Mouse (Mus musculus) hindbrain, embryonic 14.5 days (tissue): ENCODE results near the gene Prr12. TPM values are rescaled to one million over a fixed set of nuclear protein-coding genes. Genes with fewer than 3 reads are reported as not detected.

ENCODE experiments used
- ATAC-seq: fragments of 200-750 bp; cut with Nextera tagmentation; 2 replicates; pipeline ENCODE4 v1.8.0; 2017; ENCODE audit warnings: moderate number of reproducible peaks, mild to moderate bottlenecking, moderate TSS enrichment, moderate library complexity; ENCODE audit not compliant: low FRiP score
- DNase-seq: peaks from one replicate; pipeline ENCODE4 v3.0.0-alpha.2; 2015; ENCODE audit warnings: low spot score
- H3K27ac ChIP-seq: fragments of 300-500 bp; sonication (generic); 2 replicates; pipeline ENCODE4 v1.5.1; 2014; ENCODE audit warnings: mild to moderate bottlenecking, moderate library complexity
- H3K27me3 ChIP-seq: fragments of 300-500 bp; sonication (generic); 2 replicates; pipeline ENCODE4 v1.6.1; 2014; ENCODE audit warnings: mild to moderate bottlenecking, low read length, mixed read lengths; ENCODE audit not compliant: control insufficient read depth, insufficient read depth
- H3K36me3 ChIP-seq: fragments of 300-500 bp; sonication (generic); replicated peaks from 2 replicates; pipeline ENCODE4 v1.6.1; 2014; ENCODE audit not compliant: control insufficient read depth, insufficient read depth
- H3K4me1 ChIP-seq: fragments of 300-500 bp; sonication (generic); replicated peaks from 2 replicates; pipeline ENCODE4 v1.6.1; 2014; ENCODE audit warnings: antibody characterized with exemption, low read length, mixed read lengths; ENCODE audit not compliant: control insufficient read depth, insufficient read depth
- H3K4me2 ChIP-seq: fragments of 300-500 bp; sonication (generic); replicated peaks from 2 replicates; pipeline ENCODE4 v1.6.1; 2014; ENCODE audit warnings: mild to moderate bottlenecking, moderate library complexity
- H3K4me3 ChIP-seq: fragments of 300-500 bp; sonication (generic); replicated peaks from 2 replicates; pipeline ENCODE4 v1.5.1; 2014; ENCODE audit warnings: mild to moderate bottlenecking, low read length
- H3K9ac ChIP-seq: fragments of 300-500 bp; sonication (generic); 2 replicates; pipeline ENCODE4 v1.6.1; 2014
- H3K9me3 ChIP-seq: fragments of 300-500 bp; sonication (generic); 2 replicates; pipeline ENCODE4 v1.6.1; 2016; ENCODE audit warnings: low read length; ENCODE audit not compliant: control insufficient read depth
- WGBS: fragments of 180-500 bp; shearing (Covaris S2); extraction: QIAGEN DNeasy Blood & Tissue Kit; methylation state at CpG from one replicate; pipeline ENCODE4 v1.1.7; 2014; 5-methylcytosine and 5-hydroxymethylcytosine counted together
- polyA plus RNA-seq: library from polyadenylated mRNA; unstranded; fragments of >200 nt; fragmentation: Nextera tagmentation; extraction: Ambion mirVana; gene quantifications from 2 replicates; pipeline ENCODE4 v1.2.1, GENCODE M21; 2014

The Prr12 gene
- polyA plus RNA-seq, 1 experiment from 2014 or later: 16.5 TPM

- WGBS: 69% methylated on average over 14 of the region's 14 CpGs
- Histone ChIP-seq H3K4me3 (no peak overlapping the region), H3K9ac (no peak overlapping the region), H3K27me3 (no peaks in the 10 kb centered on the region), H3K9me3 (no peaks in the 10 kb centered on the region), H3K27ac (no peak overlapping the region), H3K36me3 (no peaks in the 10 kb centered on the region), H3K4me1 (peaks cover 22% of the 10 kb centered on the region), H3K4me2 (no peak overlapping the region)
- ATAC-seq: no peak
- no peak for DNase-seq
Measured at GRCm38 (mm10) chr7:45056329-45056971, 3.8 kb upstream of the Prr12 start.

GRCm38 (mm10) chr7:45053931-45054510 is 1.3 kb upstream of the Prr12 start:
- Histone ChIP-seq H3K9ac (peak overlapping the region; percentile 91), H3K9me3 (no peaks in the 10 kb centered on the region), H3K4me1 (peaks cover 24% of the 10 kb centered on the region), H3K4me3 (peak overlapping the region; percentile 59), H3K36me3 (peaks cover 12% of the 10 kb centered on the region), H3K27me3 (no peaks in the 10 kb centered on the region), H3K27ac (peak overlapping the region; percentile 100), H3K4me2 (peak overlapping the region; percentile 99)
- under 1% methylated on average over 32 of the region's 33 CpGs for WGBS
- ATAC-seq (peak; percentile 91), DNase-seq (peak; percentile 84)

- Histone ChIP-seq H3K27me3 (no peaks in the 10 kb centered on the region), H3K36me3 (peaks cover 19% of the 10 kb centered on the region), H3K4me3 (peak overlapping the region; percentile 59), H3K9me3 (no peaks in the 10 kb centered on the region), H3K4me2 (peak overlapping the region; percentile 99), H3K4me1 (peaks cover 18% of the 10 kb centered on the region), H3K27ac (peak overlapping the region; percentile 100), H3K9ac (peak overlapping the region; percentile 91)
- WGBS: under 1% methylated on average over 27 of the region's 59 CpGs
- DNase-seq (peak; percentile 79), ATAC-seq (peak; percentile 55)
Measured at GRCm38 (mm10) chr7:45053117-45053930, 643 bp upstream of the Prr12 start.

- peaks cover 18% of the 10 kb centered on the region for H3K4me1 ChIP-seq
- H3K36me3 ChIP-seq: peaks cover 29% of the 10 kb centered on the region
- H3K9ac ChIP-seq: peak overlapping the region; percentile 91
- H3K27me3 ChIP-seq: no peaks in the 10 kb centered on the region
- ATAC-seq (no peak), DNase-seq (no peak)
- H3K4me2 ChIP-seq: peak overlapping the region; percentile 99
- peak overlapping the region; percentile 59 for H3K4me3 ChIP-seq
- H3K9me3 ChIP-seq: no peaks in the 10 kb centered on the region
- peak overlapping the region; percentile 100 for H3K27ac ChIP-seq
- WGBS: under 1% methylated on average over 38 of the region's 38 CpGs
Measured at GRCm38 (mm10) chr7:45052181-45052861, 360 bp downstream of the Prr12 start.

GRCm38 (mm10) chr7:45051601-45051974 is 1.1 kb downstream of the Prr12 start:
- under 1% methylated on average over 13 of the region's 13 CpGs for WGBS
- DNase-seq (no peak), ATAC-seq (no peak)
- H3K9ac ChIP-seq: peak overlapping the region; percentile 91
- peaks cover 18% of the 10 kb centered on the region for H3K4me1 ChIP-seq
- H3K36me3 ChIP-seq: peaks cover 37% of the 10 kb centered on the region
- H3K9me3 ChIP-seq: no peaks in the 10 kb centered on the region
- H3K4me3 ChIP-seq: peak overlapping the region; percentile 59
- no peaks in the 10 kb centered on the region for H3K27me3 ChIP-seq
- H3K27ac ChIP-seq: peak overlapping the region; percentile 100
- H3K4me2 ChIP-seq: peak overlapping the region; percentile 99

GRCm38 (mm10) chr7:45050945-45051600 is 1.6 kb downstream of the Prr12 start:
- DNase-seq (peak; percentile 82), ATAC-seq (peak; percentile 67)
- no peaks in the 10 kb centered on the region for H3K9me3 ChIP-seq
- peak overlapping the region; percentile 59 for H3K4me3 ChIP-seq
- H3K9ac ChIP-seq: peak overlapping the region; percentile 91
- H3K36me3 ChIP-seq: peaks cover 42% of the 10 kb centered on the region
- H3K27me3 ChIP-seq: no peaks in the 10 kb centered on the region
- H3K27ac ChIP-seq: peak overlapping the region; percentile 100
- H3K4me1 ChIP-seq: peaks cover 18% of the 10 kb centered on the region
- 5% methylated on average over 16 of the region's 16 CpGs for WGBS
- H3K4me2 ChIP-seq: peak overlapping the region; percentile 99

- H3K4me1 ChIP-seq: peaks cover 18% of the 10 kb centered on the region
- ATAC-seq (no peak), DNase-seq (no peak)
- no peak overlapping the region for H3K27ac ChIP-seq
- H3K4me2 ChIP-seq: no peak overlapping the region
- WGBS: 90% methylated on average over 22 of the region's 23 CpGs
- H3K27me3 ChIP-seq: no peaks in the 10 kb centered on the region
- peaks cover 62% of the 10 kb centered on the region for H3K36me3 ChIP-seq
- H3K4me3 ChIP-seq: no peak overlapping the region
- H3K9me3 ChIP-seq: no peaks in the 10 kb centered on the region
- no peak overlapping the region for H3K9ac ChIP-seq
Measured at GRCm38 (mm10) chr7:45048923-45049657, 3.6 kb downstream of the Prr12 start.

- Histone ChIP-seq H3K4me3 (no peak overlapping the region), H3K27ac (no peak overlapping the region), H3K9ac (no peak overlapping the region), H3K4me1 (peaks cover 15% of the 10 kb centered on the region), H3K9me3 (no peaks in the 10 kb centered on the region), H3K27me3 (no peaks in the 10 kb centered on the region), H3K36me3 (peaks cover 70% of the 10 kb centered on the region), H3K4me2 (no peak overlapping the region)
- no peak for DNase-seq
- ATAC-seq: no peak
- 93% methylated on average over 38 of the region's 38 CpGs for WGBS
Measured at GRCm38 (mm10) chr7:45048001-45048890, 4.4 kb downstream of the Prr12 start.
